Mouse (Mus musculus) CH12.LX (cell line): ENCODE measurements at regions not wholly inside any gene's neighbourhood (a gene's known extent, or its start where the extent isn't known, plus 50 kb on each side); places are given as distances from the start of the nearest gene placed in this dataset.

ENCODE experiments used
- DNase-seq: peaks from one replicate; pipeline ENCODE4 v3.0.0-alpha.2; 2013; ENCODE audit errors: extremely low read depth
- H3K27ac ChIP-seq: 2 replicates; pipeline ENCODE4 v1.5.1; 2012; ENCODE audit warnings: low read depth, mild to moderate bottlenecking, control low read depth, moderate library complexity; ENCODE audit not compliant: insufficient read depth
- H3K27me3 ChIP-seq: replicated peaks from 2 replicates; pipeline ENCODE3; 2012; ENCODE audit warnings: inconsistent platforms
- H3K36me3 ChIP-seq, 2 experiments: replicated peaks in 1 of 2; 2 replicates each; pipeline versions ENCODE3 to v1.6.1; 2012; ENCODE audit warnings: inconsistent platforms in 1 of 2, low read length in 1 of 2, mild to moderate bottlenecking in 1 of 2, mixed read lengths in 1 of 2, moderate library complexity in 1 of 2; ENCODE audit not compliant: control insufficient read depth in 1 of 2, insufficient read depth in 1 of 2
- H3K4me1 ChIP-seq, 2 experiments: 2 replicates each; pipeline ENCODE4 v1.6.1; 2012; ENCODE audit warnings: inconsistent platforms in 1 of 2, moderate library complexity in 1 of 2; ENCODE audit not compliant: insufficient read depth in 2 of 2, control insufficient read depth in 1 of 2
- H3K4me2 ChIP-seq: 2 replicates; pipeline ENCODE4 v1.6.1; 2012; ENCODE audit warnings: low read depth, mild to moderate bottlenecking, control low read depth; ENCODE audit not compliant: poor library complexity, insufficient read depth, severe bottlenecking
- H3K4me3 ChIP-seq, 3 experiments: fragments of 150-350 bp in 1 of 3; sonication (generic) in 1 of 3; replicated peaks in 1 of 3; 2 replicates each; pipeline versions ENCODE3 to v1.5.1; 2011 to 2012; ENCODE audit warnings: low read depth in 2 of 3, low read length in 2 of 3, mild to moderate bottlenecking in 2 of 3, moderate library complexity in 2 of 3, control low read depth in 1 of 3, improper control_type of control experiment in 1 of 3, inconsistent platforms in 1 of 3, mixed read lengths in 1 of 3; ENCODE audit not compliant: poor library complexity in 1 of 3
- H3K79me2 ChIP-seq: replicated peaks from 2 replicates; pipeline ENCODE4 v1.6.1; 2012; ENCODE audit warnings: mild to moderate bottlenecking, moderate library complexity; ENCODE audit not compliant: control insufficient read depth, poor library complexity, insufficient read depth, severe bottlenecking; ENCODE audit errors: extremely low read depth
- H3K9ac ChIP-seq: 2 replicates; pipeline ENCODE4 v1.6.1; 2012; ENCODE audit warnings: low read depth, mild to moderate bottlenecking, control low read depth, moderate library complexity; ENCODE audit not compliant: insufficient read depth
- H3K9me3 ChIP-seq: replicated peaks from 2 replicates; pipeline ENCODE3; 2012; ENCODE audit warnings: low read length, inconsistent platforms, mixed read lengths
- BHLHE40 ChIP-seq: IDR thresholded peaks from 2 replicates; pipeline ENCODE4 v1.6.1; 2011; ENCODE audit warnings: mild to moderate bottlenecking, low read depth, low read length, improper control_type of control experiment
- CHD1 ChIP-seq: IDR thresholded peaks from 2 replicates; pipeline ENCODE4 v1.6.1; 2012; ENCODE audit warnings: low read depth, low read length, improper control_type of control experiment, inconsistent platforms
- CTCF ChIP-seq, 2 experiments: IDR thresholded peaks in 1 of 2; conservative IDR thresholded peaks in 1 of 2; 2 replicates each; pipeline ENCODE4 v1.5.1; 2011 to 2012; ENCODE audit warnings: low read depth in 2 of 2, low read length in 2 of 2, improper control_type of control experiment in 1 of 2, inconsistent platforms in 1 of 2, mild to moderate bottlenecking in 1 of 2, moderate library complexity in 1 of 2
- ELF1 ChIP-seq: IDR thresholded peaks from 2 replicates; pipeline ENCODE4 v1.6.1; 2014; ENCODE audit warnings: low read depth, mild to moderate bottlenecking, inconsistent platforms, low read length, improper control_type of control experiment
- EP300 ChIP-seq: IDR thresholded peaks from 2 replicates; pipeline ENCODE4 v1.6.1; 2011; ENCODE audit warnings: low read length, improper control_type of control experiment
- IRF4 ChIP-seq: IDR thresholded peaks from 2 replicates; pipeline ENCODE4 v1.6.1; 2014; ENCODE audit warnings: low read depth, mild to moderate bottlenecking, inconsistent platforms, low read length, improper control_type of control experiment
- JUN ChIP-seq: IDR thresholded peaks from 2 replicates; pipeline ENCODE4 v1.6.1; 2011; ENCODE audit warnings: low read depth, mild to moderate bottlenecking, low read length, improper control_type of control experiment, moderate library complexity; ENCODE audit not compliant: insufficient read depth
- JUND ChIP-seq: conservative IDR thresholded peaks from 2 replicates; pipeline ENCODE4 v1.6.1; 2011; ENCODE audit warnings: low read depth, low read length, improper control_type of control experiment
- KAT2A ChIP-seq: IDR thresholded peaks from 2 replicates; pipeline ENCODE4 v1.6.1; 2012; ENCODE audit warnings: low read length, improper control_type of control experiment, inconsistent platforms; ENCODE audit not compliant: insufficient replicate concordance
- MAFK ChIP-seq: IDR thresholded peaks from 2 replicates; pipeline ENCODE4 v1.6.1; 2011; ENCODE audit warnings: low read length, improper control_type of control experiment; ENCODE audit not compliant: insufficient replicate concordance
- MAZ ChIP-seq: IDR thresholded peaks from 2 replicates; pipeline ENCODE4 v1.6.1; 2012; ENCODE audit warnings: low read depth, mild to moderate bottlenecking, inconsistent platforms, low read length, improper control_type of control experiment, moderate library complexity
- MYC ChIP-seq: IDR thresholded peaks from 2 replicates; pipeline ENCODE4 v1.6.1; 2011; ENCODE audit warnings: low read depth, mild to moderate bottlenecking, improper control_type of control experiment, low read length
- NELFE ChIP-seq: IDR thresholded peaks from 2 replicates; pipeline ENCODE4 v1.6.1; 2011; ENCODE audit warnings: low read depth, low read length, improper control_type of control experiment
- NRF1 ChIP-seq: IDR thresholded peaks from 2 replicates; pipeline ENCODE4 v1.6.1; 2014; ENCODE audit warnings: low read depth, mild to moderate bottlenecking, inconsistent platforms, low read length, improper control_type of control experiment, moderate library complexity
- POLR2A ChIP-seq: IDR thresholded peaks from 2 replicates; pipeline ENCODE4 v1.6.1; 2011; ENCODE audit warnings: low read depth, mild to moderate bottlenecking, improper control_type of control experiment, low read length
- POLR2AphosphoS2 ChIP-seq: IDR thresholded peaks from 2 replicates; pipeline ENCODE4 v1.6.1; 2011; ENCODE audit warnings: low read depth, low read length, improper control_type of control experiment
- RCOR1 ChIP-seq: conservative IDR thresholded peaks from 2 replicates; pipeline ENCODE4 v1.6.1; 2012; ENCODE audit warnings: low read depth, mild to moderate bottlenecking, inconsistent platforms, low read length, improper control_type of control experiment
- SMC3 ChIP-seq: IDR thresholded peaks from 2 replicates; pipeline ENCODE4 v1.6.1; 2011; ENCODE audit warnings: low read depth, low read length, improper control_type of control experiment
- TBP ChIP-seq: conservative IDR thresholded peaks from 2 replicates; pipeline ENCODE4 v1.6.1; 2011; ENCODE audit warnings: low read depth, low read length, improper control_type of control experiment
- TCF12 ChIP-seq: IDR thresholded peaks from 2 replicates; pipeline ENCODE4 v1.6.1; 2014; ENCODE audit warnings: low read depth, mild to moderate bottlenecking, inconsistent platforms, low read length, improper control_type of control experiment
- UBTF ChIP-seq: IDR thresholded peaks from 2 replicates; pipeline ENCODE4 v1.6.1; 2012; ENCODE audit warnings: low read depth, mild to moderate bottlenecking, inconsistent platforms, low read length, improper control_type of control experiment, moderate library complexity
- USF1 ChIP-seq: IDR thresholded peaks from 2 replicates; pipeline ENCODE4 v1.6.1; 2014; ENCODE audit warnings: low read depth, mild to moderate bottlenecking, inconsistent platforms, low read length, improper control_type of control experiment
- USF2 ChIP-seq: conservative IDR thresholded peaks from 2 replicates; pipeline ENCODE4 v1.6.1; 2011; ENCODE audit warnings: low read depth, low read length, improper control_type of control experiment
- ZNF384 ChIP-seq: IDR thresholded peaks from 2 replicates; pipeline ENCODE4 v1.6.1; 2012; ENCODE audit warnings: low read depth, low read length, improper control_type of control experiment, inconsistent platforms
- dilution Hi-C: fragments of 300-500 bp; cut with MboI; formaldehyde crosslinking; loops from 2 replicates; pipeline ENCODE4 v1.14.3; 2020; ENCODE audit warnings: low sequenced_read_pairs; ENCODE audit not compliant: extremely low pct_unique_long_range_greater_than_20kb, extremely low pct_ligation_motif_present
- in situ Hi-C: fragments of 300-500 bp; cut with MboI; formaldehyde crosslinking; loops from 3 replicates; pipeline ENCODE4 v1.14.3; 2019; ENCODE audit warnings: low sequenced_read_pairs, low pct_ligation_motif_present, low pct_unique_long_range_greater_than_20kb, mixed read lengths

GRCm38 (mm10) chr13:99605866-99606605 lies 89.7 kb upstream of the Map1b start:
- Histone ChIP-seq H3K4me2 (no peak overlapping the region), H3K4me3 (no peak overlapping the region), H3K27ac (no peak overlapping the region)
- dilution Hi-C loops, result no loop called here
- no peak for DNase-seq
- TF ChIP-seq IRF4 (no peak), CTCF (conservative IDR thresholded peaks at IDR 0.05 in 1 of 2, IDR thresholded peaks at IDR 0.05 in 1 of 2; ENCODE audit: low read depth in 2 of 2, low read length in 2 of 2) (no peak), UBTF (no peak), JUND (no peak), EP300 (no peak), CHD1 (no peak), ELF1 (no peak), SMC3 (no peak), RCOR1 (no peak), ZNF384 (no peak), KAT2A (no peak), POLR2AphosphoS2 (no peak), NELFE (no peak), BHLHE40 (no peak), MAZ (no peak), MYC (no peak), TCF12 (no peak), USF2 (no peak), USF1 (no peak)
- TF ChIP-seq, all 38 proteins: peak for 0
- Histone ChIP-seq H3K9ac (no peak overlapping the region), H3K36me3 (no peaks in the 10 kb centered on the region), H3K27me3 (no peaks in the 10 kb centered on the region), H3K4me1 (no peaks in the 10 kb centered on the region), H3K79me2 (no peaks in the 10 kb centered on the region), H3K9me3 (peaks cover 2% of the 10 kb centered on the region)
- in situ Hi-C loops, result loop anchor here (25.0 kb wide), 1 partner anchor 231 kb away; no protein-coding TSS in a partner anchor

DNA sequence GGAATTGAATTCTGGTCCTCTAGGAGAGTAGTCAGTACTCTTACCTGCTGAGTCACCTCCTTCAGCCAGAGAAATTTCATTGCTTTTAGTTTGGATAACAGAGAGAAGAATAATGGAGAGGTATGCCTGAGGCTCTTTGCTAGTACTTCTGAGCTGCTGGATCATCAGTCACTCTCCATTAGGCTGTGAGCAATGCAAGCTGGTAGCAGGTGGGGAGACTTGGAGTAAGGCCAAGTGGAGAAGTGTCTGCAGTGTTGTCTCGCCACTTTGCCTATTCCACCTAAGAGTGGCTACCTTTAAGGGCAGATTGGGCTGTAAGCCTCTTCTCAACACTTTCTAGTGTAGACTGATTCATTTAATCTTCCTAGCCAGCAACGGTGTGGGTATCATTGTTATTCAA lies 81.6 kb upstream of the Map1b start:
- in situ Hi-C loops (no loop called here), dilution Hi-C loops (no loop called here)
- no peak overlapping the region for H3K9ac ChIP-seq
- no peak for DNase-seq
- no peaks in the 10 kb centered on the region for H3K36me3 ChIP-seq
- peaks cover 0 to 11% of the 10 kb centered on the region in 2 experiments; a peak in 2 of 4 replicates for H3K4me1 ChIP-seq
- TF ChIP-seq KAT2A (no peak), CHD1 (no peak), MAFK (no peak), JUND (no peak), NRF1 (no peak), POLR2A (no peak), BHLHE40 (no peak), JUN (no peak), TBP (no peak), UBTF (no peak)
- no peaks in the 10 kb centered on the region for H3K27me3 ChIP-seq
- H3K4me3 ChIP-seq, result no peak overlapping the region
- no peaks in the 10 kb centered on the region for H3K9me3 ChIP-seq
- H3K4me2 ChIP-seq, result no peak overlapping the region
- H3K27ac ChIP-seq, result no peak overlapping the region
- no peaks in the 10 kb centered on the region for H3K79me2 ChIP-seq
